Mouse (Mus musculus) spleen, embryonic (tissue): ENCODE measurements around the gene Kcnb1.

Source experiments
- CTCF ChIA-PET: fragments of 350-600 bp; sonication (Branson Sonifier 250); formaldehyde crosslinking; loops from one replicate; lab custom pipeline; 2022; lab: Charles Lee

Kcnb1 gene

GRCm38 (mm10) chr2:167205918-167206629 is 16.1 kb upstream of the Kcnb1 start:
- CTCF ChIA-PET = no interaction called here

- CTCF ChIA-PET = interaction anchor here (1.0 kb wide), 1 partner anchor 137 kb away, joined by 11 read pairs; no protein-coding TSS in a partner anchor
Measured at GRCm38 (mm10) chr2:167204686-167205085, 14.7 kb upstream of the Kcnb1 start.

DNA sequence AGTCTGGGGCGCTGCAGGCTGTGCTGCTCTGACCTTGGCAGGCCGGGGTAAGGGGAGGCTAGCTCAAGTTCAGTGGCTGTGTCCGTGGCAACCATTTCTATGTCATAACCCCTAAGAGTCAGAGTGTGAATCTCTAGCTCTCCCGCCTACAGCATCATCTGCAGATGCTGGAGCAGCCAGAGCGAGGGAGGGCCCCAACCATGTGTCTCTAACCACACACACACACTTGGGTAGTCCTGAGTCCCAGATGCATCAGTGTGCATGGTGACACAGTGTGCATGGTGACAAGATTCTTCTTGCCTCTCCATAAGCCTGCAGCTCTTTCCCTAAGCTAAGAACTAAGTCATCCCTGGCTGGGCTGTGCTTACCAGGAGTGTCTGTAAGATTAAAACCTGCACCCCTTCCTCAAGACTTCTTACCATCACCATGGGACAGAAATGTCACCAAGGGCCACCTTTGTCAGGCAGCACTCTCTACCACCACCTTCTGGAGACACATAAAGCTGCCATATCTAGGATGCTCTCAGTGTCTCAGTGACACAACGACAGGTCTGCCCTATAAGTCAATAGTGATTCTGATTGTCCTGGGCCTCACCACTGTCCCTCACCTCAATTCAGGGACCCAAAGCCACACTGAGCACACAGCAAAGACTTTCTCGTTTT is 13.7 kb upstream of the Kcnb1 start:
- CTCF ChIA-PET = interaction anchor here (0.6 to 1.1 kb wide), 2 partner anchors 11 to 36 kb away, joined by 3 read pairs; no protein-coding TSS in a partner anchor

DNA sequence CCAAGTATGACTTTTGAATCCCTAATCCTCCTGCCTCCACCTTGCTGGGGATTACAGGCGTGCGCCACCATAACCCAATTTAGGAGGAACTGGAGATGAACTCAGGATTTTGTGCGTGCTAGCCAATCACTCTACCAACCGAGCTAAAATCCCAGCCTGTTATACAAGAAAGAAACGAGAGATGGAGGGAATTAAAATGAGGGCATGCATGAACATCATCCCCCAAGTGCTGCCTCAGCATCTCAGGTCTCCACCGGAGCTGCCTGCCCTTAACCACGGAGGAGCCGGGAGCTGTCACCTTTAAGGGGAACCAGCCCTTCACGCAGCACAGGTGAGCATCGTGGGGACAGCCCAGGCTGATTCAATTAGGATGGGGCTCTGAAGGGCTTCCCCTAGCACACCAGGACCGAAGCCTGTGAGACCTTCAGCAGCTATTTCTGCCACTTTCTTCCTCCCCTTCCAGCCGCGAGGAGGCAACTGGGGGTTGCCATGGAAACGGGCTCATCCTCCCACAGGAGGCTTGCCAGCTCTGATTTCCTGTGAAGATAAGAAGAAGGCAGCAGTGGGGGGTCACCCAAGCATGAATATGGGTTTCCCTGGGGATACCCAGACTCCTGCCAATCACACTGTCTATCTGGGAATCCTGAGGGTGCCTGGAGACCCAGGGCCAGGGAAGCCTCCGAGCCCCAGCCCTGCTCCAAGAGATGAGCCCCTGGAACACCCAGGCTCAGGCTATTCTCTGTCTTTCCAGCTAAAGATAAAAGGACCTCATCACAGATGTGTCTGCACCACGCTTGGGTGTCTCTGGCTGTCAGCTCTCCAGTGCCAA is 11.7 kb upstream of the Kcnb1 start:
- CTCF ChIA-PET = interaction anchor here (0.6 kb wide), 1 partner anchor 12 kb away, joined by 3 read pairs; no protein-coding TSS in a partner anchor

- CTCF ChIA-PET = no interaction called here
Measured at GRCm38 (mm10) chr2:167198660-167199427, 8.9 kb upstream of the Kcnb1 start.

DNA sequence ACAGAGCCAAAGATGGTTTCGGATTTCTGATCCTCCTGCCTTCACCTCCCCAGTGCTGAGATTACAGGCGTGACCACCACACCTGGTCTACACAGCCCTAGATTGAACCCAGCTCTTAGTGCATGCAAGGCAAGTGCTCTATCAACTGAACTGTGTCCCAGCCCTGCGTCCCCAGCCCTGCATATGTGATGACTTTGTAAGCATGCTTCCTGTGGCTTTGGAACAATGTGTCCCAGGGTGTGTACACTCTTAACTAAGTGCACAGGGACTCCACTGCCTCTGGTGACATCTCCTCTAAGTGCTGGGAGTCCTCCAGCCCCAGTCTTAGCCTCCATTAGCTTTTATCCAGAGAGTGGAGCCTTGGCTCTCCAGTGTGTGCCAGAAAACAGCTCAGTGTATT is 3.4 kb upstream of the Kcnb1 start:
- CTCF ChIA-PET = no interaction called here

DNA sequence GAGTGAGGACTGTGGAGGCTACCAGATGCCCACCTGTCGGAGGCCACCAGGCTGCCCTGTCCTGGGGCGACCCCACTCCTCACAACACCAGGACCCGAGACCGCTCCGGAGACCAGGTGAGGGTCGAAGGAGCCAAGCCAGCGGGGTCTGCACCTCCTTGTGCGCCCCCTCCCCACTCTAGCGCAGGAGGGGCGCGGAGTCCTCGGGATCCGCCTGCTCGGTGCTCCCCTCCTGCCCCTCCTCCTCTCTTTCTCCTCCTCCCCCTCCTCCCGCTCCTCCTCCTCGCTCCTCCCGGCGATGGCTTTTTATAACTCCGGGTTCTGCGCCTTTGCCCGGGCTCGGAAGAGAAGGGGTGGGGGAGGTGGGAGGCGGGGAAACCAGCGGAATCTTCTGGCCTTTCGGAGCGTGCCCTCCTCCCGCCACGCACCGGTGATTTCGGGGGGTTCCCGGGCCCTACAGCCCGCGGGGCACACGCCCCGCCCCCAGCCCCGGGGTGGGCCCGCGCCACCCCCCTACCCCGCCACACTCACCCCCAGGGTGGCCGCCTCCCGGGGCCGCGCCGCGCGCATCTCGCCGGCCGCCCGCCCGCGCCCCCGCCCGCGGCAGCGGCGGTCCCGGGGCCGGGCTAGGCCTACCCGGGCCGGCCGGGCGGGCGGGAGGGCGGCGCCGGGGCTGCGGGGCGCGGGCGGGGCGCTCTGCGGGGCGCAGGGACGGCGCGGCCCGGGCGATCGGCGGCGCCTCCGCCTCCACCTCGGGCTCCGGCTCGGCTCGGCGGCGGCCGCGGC is 472 bp downstream of the Kcnb1 start:
- CTCF ChIA-PET = interaction anchor here (0.6 kb wide), 1 partner anchor 110 kb away, joined by 3 read pairs; no protein-coding TSS in a partner anchor

GRCm38 (mm10) chr2:167188315-167189207 is 1.4 kb downstream of the Kcnb1 start:
- CTCF ChIA-PET = interaction anchor here (0.6 kb wide), 3 partner anchors 109 to 142 kb away, joined by 3 to 6 read pairs (median 3); no protein-coding TSS in a partner anchor

GRCm38 (mm10) chr2:167187119-167187518 is 2.8 kb downstream of the Kcnb1 start:
- CTCF ChIA-PET = no interaction called here

- CTCF ChIA-PET = interaction anchor here (0.5 to 0.6 kb wide), 2 partner anchors 9 to 90 kb away, joined by 3 to 4 read pairs; no protein-coding TSS in a partner anchor
Measured at GRCm38 (mm10) chr2:167186544-167186943, 3.4 kb downstream of the Kcnb1 start.

GRCm38 (mm10) chr2:167186003-167186402 is 4.0 kb downstream of the Kcnb1 start:
- CTCF ChIA-PET = no interaction called here

- CTCF ChIA-PET = no interaction called here
Measured at GRCm38 (mm10) chr2:167185432-167185831, 4.5 kb downstream of the Kcnb1 start.

- CTCF ChIA-PET = no interaction called here
Measured at GRCm38 (mm10) chr2:167181662-167182389, 8.1 kb downstream of the Kcnb1 start.

- CTCF ChIA-PET = no interaction called here
Measured at GRCm38 (mm10) chr2:167181096-167181495, 8.9 kb downstream of the Kcnb1 start.

DNA sequence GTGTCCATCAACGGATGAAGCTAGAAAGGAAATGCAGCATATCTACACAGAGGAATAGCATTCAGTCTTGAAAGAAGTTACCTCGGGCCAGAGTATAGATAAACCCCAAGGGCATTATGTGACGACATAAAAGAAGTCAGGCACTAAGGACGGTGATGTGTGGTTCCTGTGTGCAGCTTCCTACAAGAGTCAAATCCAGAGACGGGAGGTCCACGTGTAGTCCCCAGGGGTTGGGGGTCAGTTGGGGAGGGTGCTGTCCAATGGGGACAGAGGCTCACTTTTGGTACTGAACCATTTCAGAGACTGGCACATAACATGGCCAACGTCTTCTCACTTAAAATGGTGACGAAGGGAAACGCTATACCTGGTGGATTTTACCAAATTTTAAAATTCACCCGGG is 10.7 kb downstream of the Kcnb1 start:
- CTCF ChIA-PET = no interaction called here

- CTCF ChIA-PET = no interaction called here
Measured at GRCm38 (mm10) chr2:167177231-167177641, 12.7 kb downstream of the Kcnb1 start.

DNA sequence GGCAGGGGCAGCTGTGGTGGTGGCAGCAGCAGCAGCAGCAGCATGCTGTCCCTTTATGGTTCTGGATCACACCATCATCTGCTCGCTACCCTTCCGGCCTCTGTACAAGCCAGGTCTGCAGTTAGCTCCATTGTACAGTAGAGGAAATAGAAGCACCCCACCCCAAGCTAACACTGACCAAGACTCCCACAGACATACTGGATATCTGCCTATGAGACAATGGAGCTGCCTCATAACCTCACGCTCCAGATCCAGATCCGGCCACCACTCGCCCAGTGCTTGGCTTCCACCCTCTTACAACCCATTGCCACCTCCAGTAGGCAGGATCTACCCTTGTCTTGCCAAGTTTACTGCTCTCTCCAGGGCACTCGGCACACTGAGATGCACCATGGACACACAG is 14.7 kb downstream of the Kcnb1 start:
- CTCF ChIA-PET = interaction anchor here (0.6 kb wide), 1 partner anchor 467 kb away, joined by 3 read pairs; no protein-coding TSS in a partner anchor
